Mouse (Mus musculus): ENCODE data around the gene 1700001C19Rik. TPM values are rescaled to one million over a fixed set of nuclear protein-coding genes. Genes with fewer than 3 reads are reported as not detected.

Gene 1700001C19Rik
- total RNA-seq, 2 experiments from 2014 or later, result not detected

- no peak for DNase-seq (ENCODE audit: low spot score)
- intact Hi-C loops (cut with DNase I), result no loop called here
Measured at GRCm38 (mm10) chr17:47386649-47387048, 50.5 kb downstream of the 1700001C19Rik start.

- intact Hi-C loops (cut with DNase I), result no loop called here
Measured at GRCm38 (mm10) chr17:47385145-47385544, 52.0 kb downstream of the 1700001C19Rik start, which contains the start of gene Guca1b. TSS of gene Guca1b (plus strand) at chr17:47385393.

DNA sequence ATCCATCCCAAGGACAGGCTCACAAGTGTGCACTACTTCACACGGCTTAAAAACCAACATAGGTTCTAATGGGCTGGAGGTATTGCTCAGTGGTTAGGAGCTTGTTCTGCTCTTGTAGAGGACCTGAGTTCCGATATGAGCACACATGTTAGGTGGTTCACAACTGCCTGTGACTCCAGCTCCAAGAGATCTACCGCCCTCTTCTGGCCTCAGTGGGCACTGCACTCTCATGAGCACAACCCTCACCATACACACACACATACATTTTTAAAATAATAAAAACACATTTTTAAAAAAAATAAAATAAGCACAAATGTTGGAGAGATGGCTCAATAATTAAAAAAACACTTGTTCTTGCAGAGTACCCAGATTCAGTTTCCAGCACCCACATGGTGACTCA is 53.1 kb downstream of the 1700001C19Rik start:
- DNase-seq (ENCODE audit: low spot score), result no peak
- intact Hi-C loops (cut with DNase I), result no loop called here

More at GRCm38 (mm10) chr17:47385145-47385544, 52.0 kb downstream of the 1700001C19Rik start, which contains the start of gene Guca1b:
- DNase-seq (ENCODE audit: low spot score), result no peak

- intact Hi-C loops (cut with DNase I), result no loop called here
- no peak for DNase-seq (ENCODE audit: low spot score)
Measured at GRCm38 (mm10) chr17:47383266-47383665, 53.9 kb downstream of the 1700001C19Rik start.

- intact Hi-C loops (cut with DNase I), result no loop called here
- DNase-seq (ENCODE audit: low spot score), result no peak
Measured at GRCm38 (mm10) chr17:47381917-47382316, 55.3 kb downstream of the 1700001C19Rik start.

DNA sequence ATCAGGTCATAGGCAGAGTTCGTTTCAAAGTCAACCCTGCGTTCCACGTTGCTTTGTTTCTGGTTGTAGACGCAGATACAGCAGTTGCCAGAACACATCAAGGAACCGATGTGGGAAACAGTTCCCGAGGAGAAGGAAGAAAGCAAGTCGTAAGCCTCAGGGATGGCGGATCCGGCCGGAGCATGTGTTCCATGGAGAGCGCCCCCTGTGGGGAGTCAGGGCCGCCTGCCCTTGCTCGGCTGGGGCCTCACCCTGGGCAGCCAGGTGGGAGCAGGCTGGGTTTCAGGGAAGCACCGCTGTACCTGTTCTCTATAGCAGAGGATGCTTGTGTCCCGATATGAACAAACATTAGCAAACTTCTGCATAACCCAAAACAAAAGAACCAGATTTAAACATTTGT is 59.0 kb downstream of the 1700001C19Rik start:
- intact Hi-C loops (cut with DNase I), result loop anchor here (10.0 kb wide), 2 partner anchors 107 to 297 kb away; no protein-coding TSS in a partner anchor

GRCm38 (mm10) chr17:47376779-47377280 is 60.3 kb downstream of the 1700001C19Rik start:
- DNase-seq (ENCODE audit: low spot score), result no peak
- intact Hi-C loops (cut with DNase I), result loop anchor here (10.0 kb wide), 2 partner anchors 108 to 298 kb away; no protein-coding TSS in a partner anchor

More for the DNA sequence above, 59.0 kb downstream of the 1700001C19Rik start:
- DNase-seq (ENCODE audit: low spot score), result no peak

- intact Hi-C loops (cut with DNase I), result loop anchor here (10.0 kb wide), 2 partner anchors 111 to 301 kb away; no protein-coding TSS in a partner anchor
- no peak for DNase-seq (ENCODE audit: low spot score)
Measured at GRCm38 (mm10) chr17:47373991-47374390, 63.2 kb downstream of the 1700001C19Rik start.

- intact Hi-C loops (cut with DNase I), result loop anchor here (10.0 kb wide), 2 partner anchors 113 to 303 kb away; no protein-coding TSS in a partner anchor
- no peak for DNase-seq (ENCODE audit: low spot score)
Measured at GRCm38 (mm10) chr17:47371451-47371850, 65.7 kb downstream of the 1700001C19Rik start.

- intact Hi-C loops (cut with DNase I), result loop anchor here (10.0 kb wide), 1 partner anchor 246 kb away; the partner anchor contains the start of genes Bysl, Gm20517 and Med20
- DNase-seq (ENCODE audit: low spot score), result no peak
Measured at GRCm38 (mm10) chr17:47369087-47369443, 68.1 kb downstream of the 1700001C19Rik start.

DNA sequence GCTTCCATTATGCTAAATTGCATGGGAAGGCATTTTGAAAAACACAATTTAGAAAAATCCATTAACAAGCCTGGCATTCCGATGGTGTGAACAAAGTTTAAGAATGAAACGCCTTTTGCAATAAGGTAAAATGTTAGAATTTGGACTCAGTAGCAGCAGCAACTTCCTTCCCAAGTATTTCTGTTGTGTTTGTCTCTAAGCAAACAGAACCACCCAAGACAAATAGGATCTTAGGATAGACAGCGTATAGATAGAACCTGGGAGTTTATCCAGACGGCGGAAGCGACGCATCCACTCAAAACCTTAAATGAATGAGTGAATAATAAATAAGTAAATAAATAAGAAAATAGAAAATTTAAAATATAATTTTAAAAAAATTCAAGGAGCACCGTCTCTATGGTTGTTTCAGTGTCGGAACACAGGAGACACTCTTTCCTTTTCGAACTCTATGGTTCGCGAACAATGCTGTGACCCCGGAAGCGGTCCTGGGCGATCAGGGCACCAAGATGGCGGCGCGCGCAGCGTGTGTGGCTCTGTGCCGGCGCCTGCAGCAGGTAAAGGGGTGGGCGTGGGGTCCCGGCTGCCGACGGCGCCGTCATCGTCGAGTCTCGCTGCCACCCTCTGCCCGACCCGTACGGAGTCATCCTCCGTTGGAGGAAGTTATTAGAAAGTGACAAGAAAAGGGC is 68.6 kb downstream of the 1700001C19Rik start, which contains the start of gene Mrps10:
Gene Mrps10 (plus strand): TSS at position 487 of the 686 bp plus-strand sequence.
- intact Hi-C loops (cut with DNase I), result loop anchor here (10.0 kb wide), 1 partner anchor 246 kb away; the partner anchor contains the start of genes Bysl, Gm20517 and Med20

More for the DNA sequence above, 68.6 kb downstream of the 1700001C19Rik start, which contains the start of gene Mrps10:
- DNase-seq (ENCODE audit: low spot score), result peak; percentile 61

Other genes starting within 250 kb of the 1700001C19Rik start
- gene Mrps10, start 68.5 kb downstream of the 1700001C19Rik start, total RNA-seq (2021), result 10 to 100 TPM; 19.7 to 20.4 TPM
- gene Guca1b, start 52.0 kb downstream of the 1700001C19Rik start, total RNA-seq (2021), result under 1 TPM; 0.36 to 0.65 TPM
- under 1 TPM in 1 of 2 experiments, not detected in 1; 0.39 TPM for gene Guca1a, start 36.8 kb downstream of the 1700001C19Rik start, total RNA-seq (2021)
- gene AI661453, start 761 bp downstream of the 1700001C19Rik start, total RNA-seq (2021), result 1 to 10 TPM in 1 of 2 experiments, under 1 TPM in 1; 0.96 to 2.0 TPM
- gene Taf8, start 64.9 kb upstream of the 1700001C19Rik start, total RNA-seq (2021), result 10 to 100 TPM in 1 of 2 experiments, 1 to 10 TPM in 1; 10.0 to 11.4 TPM
- gene Ccnd3, start 67.7 kb upstream of the 1700001C19Rik start, total RNA-seq (2021), result 10 to 100 TPM; 75.6 to 87.9 TPM
- gene Bysl, start 174.1 kb upstream of the 1700001C19Rik start, total RNA-seq (2021), result 10 to 100 TPM; 15.0 to 15.8 TPM
- gene Med20, start 174.2 kb upstream of the 1700001C19Rik start, total RNA-seq (2021), result 10 to 100 TPM; 18.3 to 20.1 TPM
- 1 to 10 TPM; 2.3 to 2.5 TPM for gene Gm20517, start 174.2 kb upstream of the 1700001C19Rik start, total RNA-seq (2021)
- gene Usp49, start 193.3 kb upstream of the 1700001C19Rik start, total RNA-seq (2021), result 1 to 10 TPM; 3.3 to 4.0 TPM